Mouse (Mus musculus) thymus, adult 2 months (tissue): ENCODE data around the gene Tectb.

Experiments
- CTCF ChIP-seq: fragments of 200-500 bp; IDR thresholded peaks from 2 replicates; pipeline ENCODE4 v1.5.1; 2012; ENCODE audit warnings: mild to moderate bottlenecking, control low read depth, low read length, moderate library complexity, borderline replicate concordance; ENCODE audit not compliant: control insufficient read depth, poor library complexity, insufficient read depth; ENCODE audit errors: extremely low read depth
- POLR2A ChIP-seq: fragments of 200-500 bp; IDR thresholded peaks from 2 replicates; pipeline ENCODE4 v1.6.1; 2012; ENCODE audit warnings: mild to moderate bottlenecking, low read length, control low read depth, moderate library complexity; ENCODE audit not compliant: control insufficient read depth, poor library complexity, insufficient read depth; ENCODE audit errors: extremely low read depth

- no peak for TF ChIP-seq POLR2A
- peak; percentile 97 for TF ChIP-seq CTCF
Measured at GRCm38 (mm10) chr19:55218192-55218739, 37.7 kb downstream of the Tectb start.
